Mouse (Mus musculus): Measurements from ENCODE around the gene Rcn1. TPM values are rescaled to one million over a fixed set of nuclear protein-coding genes. Genes with fewer than 3 reads are reported as not detected.

Gene Rcn1
- 45.8 and 47.0 TPM in 2 replicates for polyA plus RNA-seq (2016; fragmentation: Nextera tagmentation; extraction: Ambion mirVana)

DNA sequence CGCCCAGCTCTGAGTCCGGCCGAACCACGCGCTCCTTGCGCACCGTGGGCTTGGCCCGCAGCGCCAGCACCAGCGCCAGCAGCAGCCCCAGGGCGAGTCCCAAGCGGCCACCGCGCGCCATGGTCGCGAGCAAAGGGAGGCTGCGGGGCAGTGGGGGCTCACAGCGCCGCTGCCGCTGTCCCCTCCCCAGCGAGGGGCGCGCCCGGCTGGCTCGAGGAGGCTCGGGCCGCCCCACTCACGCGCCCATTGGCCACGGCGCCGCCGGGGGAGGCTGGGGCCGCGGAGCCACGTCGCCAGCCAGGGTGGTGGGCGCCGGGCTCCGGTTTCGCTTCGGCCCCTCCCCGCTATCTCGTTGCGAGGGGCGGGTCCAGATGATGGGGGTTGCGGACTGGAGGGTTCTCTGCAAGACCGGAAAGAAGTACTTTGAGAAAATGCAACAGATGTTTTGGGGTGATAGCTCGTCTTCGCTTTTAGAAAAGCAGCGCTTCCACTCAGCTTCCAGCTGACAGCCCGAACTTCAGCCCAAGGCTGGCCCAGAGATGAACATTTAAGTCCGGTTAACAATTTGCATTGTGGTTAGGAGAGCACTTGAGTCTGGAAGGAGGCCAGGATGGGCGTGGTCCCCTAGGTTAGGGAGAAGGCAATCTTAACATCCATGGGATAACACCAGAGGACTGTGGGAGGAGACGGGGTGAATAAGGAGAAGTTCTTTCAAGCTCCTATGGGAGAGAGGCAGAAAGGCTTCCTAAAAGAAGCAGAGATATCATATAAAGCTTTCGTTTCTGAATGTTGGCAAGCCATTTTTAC lies at the start of gene Rcn1:
Gene Rcn1 (minus strand): TSS at position 235 of the 807 bp plus-strand sequence.
- ATAC-seq = peak; percentile 84
- under 1% methylated on average over 57 of the region's 57 CpGs for WGBS (ENCODE audit: insufficient replicate concordance)
- Histone ChIP-seq H3K4me2 (peak within 1 kb of the TSS; percentile 97), H3K27me3 (replicated peaks) (peaks cover 19% of the 10 kb centered on the region), H3K9ac (peak within 1 kb of the TSS; percentile 85), H3K36me3 (peaks cover 6% of the 10 kb centered on the region), H3K4me3 (peak within 1 kb of the TSS; percentile 81), H3K9me3 (replicated peaks) (no peaks in the 10 kb centered on the region), H3K27ac (peak within 1 kb of the TSS; percentile 89), H3K4me1 (peaks cover 56% of the 10 kb centered on the region)

DNA sequence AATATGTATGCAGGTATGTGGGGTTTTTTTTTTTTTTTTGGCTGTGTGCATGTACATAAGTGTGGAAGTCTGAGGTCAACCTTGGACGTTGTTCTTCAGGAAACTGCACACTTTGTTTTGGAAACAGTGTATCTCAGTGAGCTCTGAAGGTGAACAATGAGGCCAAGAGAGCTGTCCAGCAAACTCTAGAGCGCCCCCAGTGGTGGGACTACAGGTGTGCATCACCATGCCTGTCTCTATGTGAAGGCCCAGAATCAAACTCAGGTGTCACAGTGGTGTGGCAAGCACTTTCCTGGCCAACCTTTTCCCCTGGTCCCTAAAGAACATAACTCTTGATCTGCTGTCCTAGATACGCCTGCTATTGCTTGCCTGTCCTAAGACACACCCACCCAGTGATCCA lies 45.0 kb upstream of the Rcn1 start:
- no peak overlapping the region for H3K27ac ChIP-seq
- ATAC-seq = no peak
- WGBS (ENCODE audit: insufficient replicate concordance) = 23% methylated on average over 3 of the region's 3 CpGs
- H3K4me3 ChIP-seq = no peak overlapping the region
- H3K4me1 ChIP-seq = no peaks in the 10 kb centered on the region
- H3K4me2 ChIP-seq = no peak overlapping the region
- H3K36me3 ChIP-seq = no peaks in the 10 kb centered on the region
- H3K9ac ChIP-seq = no peak overlapping the region
- no peaks in the 10 kb centered on the region for H3K27me3 ChIP-seq (replicated peaks)
- no peaks in the 10 kb centered on the region for H3K9me3 ChIP-seq (replicated peaks)

GRCm38 (mm10) chr2:105439022-105439421 lies 39.9 kb upstream of the Rcn1 start:
- no peaks in the 10 kb centered on the region for H3K9me3 ChIP-seq (replicated peaks)
- 64% methylated on average over 4 of the region's 4 CpGs for WGBS (ENCODE audit: insufficient replicate concordance)
- no peaks in the 10 kb centered on the region for H3K36me3 ChIP-seq
- no peak overlapping the region for H3K27ac ChIP-seq
- ATAC-seq = no peak
- peaks cover under 1% of the 10 kb centered on the region; the same call in 1 of the 2 replicates for H3K27me3 ChIP-seq (replicated peaks)
- no peak overlapping the region for H3K4me3 ChIP-seq
- H3K9ac ChIP-seq = no peak overlapping the region
- no peaks in the 10 kb centered on the region for H3K4me1 ChIP-seq
- no peak overlapping the region for H3K4me2 ChIP-seq

GRCm38 (mm10) chr2:105438525-105438924 lies 39.4 kb upstream of the Rcn1 start:
- Histone ChIP-seq H3K9ac (no peak overlapping the region), H3K36me3 (no peaks in the 10 kb centered on the region), H3K4me3 (no peak overlapping the region), H3K9me3 (replicated peaks) (no peaks in the 10 kb centered on the region), H3K27ac (no peak overlapping the region), H3K4me1 (no peaks in the 10 kb centered on the region), H3K27me3 (replicated peaks) (peaks cover 5% of the 10 kb centered on the region; the same call in 1 of the 2 replicates), H3K4me2 (no peak overlapping the region)
- 66% methylated on average over 2 of the region's 2 CpGs for WGBS (ENCODE audit: insufficient replicate concordance)
- no peak for ATAC-seq

GRCm38 (mm10) chr2:105432927-105433326 lies 33.8 kb upstream of the Rcn1 start:
- no peak overlapping the region for H3K27ac ChIP-seq
- no peaks in the 10 kb centered on the region for H3K36me3 ChIP-seq
- no peak overlapping the region for H3K4me2 ChIP-seq
- 18% methylated on average over 10 of the region's 10 CpGs for WGBS (ENCODE audit: insufficient replicate concordance)
- peaks cover 22% of the 10 kb centered on the region; the same call in 1 of the 2 replicates for H3K27me3 ChIP-seq (replicated peaks)
- no peaks in the 10 kb centered on the region for H3K9me3 ChIP-seq (replicated peaks)
- peaks cover under 1% of the 10 kb centered on the region for H3K4me1 ChIP-seq
- H3K4me3 ChIP-seq = no peak overlapping the region
- no peak overlapping the region for H3K9ac ChIP-seq
- no peak for ATAC-seq

GRCm38 (mm10) chr2:105430373-105430772 lies 31.3 kb upstream of the Rcn1 start:
- H3K4me1 ChIP-seq = peaks cover 24% of the 10 kb centered on the region
- H3K4me3 ChIP-seq = no peak overlapping the region
- H3K36me3 ChIP-seq = no peaks in the 10 kb centered on the region
- H3K4me2 ChIP-seq = no peak overlapping the region
- H3K27ac ChIP-seq = no peak overlapping the region
- H3K27me3 ChIP-seq (replicated peaks) = peaks cover 22% of the 10 kb centered on the region; the same call in 1 of the 2 replicates
- H3K9ac ChIP-seq = no peak overlapping the region
- no peak for ATAC-seq
- H3K9me3 ChIP-seq (replicated peaks) = no peaks in the 10 kb centered on the region
- WGBS (ENCODE audit: insufficient replicate concordance) = 40% methylated on average over 5 of the region's 5 CpGs

- no peak overlapping the region for H3K27ac ChIP-seq
- H3K4me3 ChIP-seq = no peak overlapping the region
- ATAC-seq = no peak
- no peak overlapping the region for H3K9ac ChIP-seq
- 61% methylated on average over 6 of the region's 6 CpGs for WGBS (ENCODE audit: insufficient replicate concordance)
- peaks cover 24% of the 10 kb centered on the region for H3K4me1 ChIP-seq
- peaks cover 22% of the 10 kb centered on the region; the same call in 1 of the 2 replicates for H3K27me3 ChIP-seq (replicated peaks)
- no peak overlapping the region for H3K4me2 ChIP-seq
- H3K36me3 ChIP-seq = no peaks in the 10 kb centered on the region
- H3K9me3 ChIP-seq (replicated peaks) = no peaks in the 10 kb centered on the region
Observed at GRCm38 (mm10) chr2:105429899-105430298, 30.8 kb upstream of the Rcn1 start.

GRCm38 (mm10) chr2:105428467-105428866 lies 29.3 kb upstream of the Rcn1 start:
- Histone ChIP-seq H3K9ac (no peak overlapping the region), H3K4me2 (no peak overlapping the region), H3K27ac (no peak overlapping the region), H3K4me3 (no peak overlapping the region), H3K4me1 (peaks cover 36% of the 10 kb centered on the region), H3K9me3 (replicated peaks) (no peaks in the 10 kb centered on the region), H3K27me3 (replicated peaks) (peaks cover 16% of the 10 kb centered on the region; the same call in 1 of the 2 replicates), H3K36me3 (no peaks in the 10 kb centered on the region)
- WGBS (ENCODE audit: insufficient replicate concordance) = 26% methylated on average over 6 of the region's 6 CpGs
- ATAC-seq = no peak

DNA sequence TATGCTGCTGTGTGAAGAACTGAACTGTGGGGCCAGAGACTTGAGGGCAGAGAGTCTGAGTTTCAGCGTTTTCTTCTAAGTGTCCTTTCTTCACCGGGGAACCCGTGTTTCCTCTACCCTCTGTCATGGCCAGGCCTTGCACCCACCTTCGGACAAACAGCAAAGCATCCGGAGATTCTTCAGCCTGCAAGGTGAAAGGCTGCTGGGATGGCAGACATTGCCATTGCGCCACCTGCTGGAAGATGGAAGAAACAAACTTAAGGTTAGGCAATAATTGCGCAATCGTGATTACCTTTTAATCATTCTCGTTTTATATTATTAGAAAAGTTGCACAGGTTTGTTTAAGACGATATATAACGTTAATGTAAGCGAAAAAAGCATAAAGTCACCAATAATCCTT lies 28.9 kb upstream of the Rcn1 start:
- Histone ChIP-seq H3K4me2 (peak overlapping the region; percentile 60), H3K9ac (0 out of 2 replicates have a peak overlapping the region, but pooled peaks have one; percentile 2), H3K36me3 (no peaks in the 10 kb centered on the region), H3K9me3 (replicated peaks) (no peaks in the 10 kb centered on the region), H3K27ac (peak overlapping the region; percentile 55; the same call in 1 of the 2 replicates), H3K27me3 (replicated peaks) (peaks cover 13% of the 10 kb centered on the region; the same call in 1 of the 2 replicates), H3K4me1 (peaks cover 39% of the 10 kb centered on the region), H3K4me3 (peak overlapping the region; percentile 15; the same call in 1 of the 2 replicates)
- peak; percentile 61; the same call in 1 of the 2 replicates for ATAC-seq
- 1% methylated on average over 12 of the region's 12 CpGs for WGBS (ENCODE audit: insufficient replicate concordance)

DNA sequence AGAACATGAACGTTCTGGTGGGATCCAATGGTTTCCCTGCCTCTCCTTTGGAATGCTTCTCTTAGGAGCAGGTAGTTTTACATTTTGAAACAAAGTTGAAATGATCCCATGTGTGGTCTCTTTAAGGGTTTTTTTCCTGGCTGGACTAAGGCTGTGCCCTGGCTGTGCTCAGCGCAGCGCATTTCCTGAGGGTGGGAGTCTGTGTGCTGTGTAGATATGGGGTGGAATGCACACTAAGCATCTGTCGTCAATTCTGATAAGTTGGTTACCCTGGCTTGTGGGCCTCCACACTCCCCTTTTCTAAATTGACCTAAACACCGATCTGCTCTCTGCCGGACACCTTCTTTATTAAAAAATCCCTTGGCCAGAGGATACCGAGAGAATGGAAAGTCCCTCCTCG lies 28.3 kb upstream of the Rcn1 start:
- H3K9me3 ChIP-seq (replicated peaks) = no peaks in the 10 kb centered on the region
- H3K4me2 ChIP-seq = peak overlapping the region; percentile 60
- peak; percentile 95 for ATAC-seq
- H3K4me3 ChIP-seq = 0 out of 2 replicates have a peak overlapping the region, but pooled peaks have one; percentile 15
- H3K27ac ChIP-seq = peak overlapping the region; percentile 55
- 26% methylated on average over 8 of the region's 8 CpGs for WGBS (ENCODE audit: insufficient replicate concordance)
- H3K9ac ChIP-seq = 0 out of 2 replicates have a peak overlapping the region, but pooled peaks have one; percentile 2
- peaks cover 39% of the 10 kb centered on the region for H3K4me1 ChIP-seq
- no peaks in the 10 kb centered on the region for H3K36me3 ChIP-seq
- H3K27me3 ChIP-seq (replicated peaks) = peaks cover 10% of the 10 kb centered on the region; the same call in 1 of the 2 replicates

GRCm38 (mm10) chr2:105418629-105419227 lies 19.6 kb upstream of the Rcn1 start:
- no peak for ATAC-seq
- H3K9me3 ChIP-seq (replicated peaks) = no peaks in the 10 kb centered on the region
- 80% methylated on average over 12 of the region's 12 CpGs for WGBS (ENCODE audit: insufficient replicate concordance)
- no peak overlapping the region for H3K4me2 ChIP-seq
- H3K27ac ChIP-seq = no peak overlapping the region
- H3K4me1 ChIP-seq = peaks cover 44% of the 10 kb centered on the region
- H3K9ac ChIP-seq = no peak overlapping the region
- H3K36me3 ChIP-seq = no peaks in the 10 kb centered on the region
- H3K4me3 ChIP-seq = no peak overlapping the region
- no peaks in the 10 kb centered on the region; the same call in 1 of the 2 replicates for H3K27me3 ChIP-seq (replicated peaks)

DNA sequence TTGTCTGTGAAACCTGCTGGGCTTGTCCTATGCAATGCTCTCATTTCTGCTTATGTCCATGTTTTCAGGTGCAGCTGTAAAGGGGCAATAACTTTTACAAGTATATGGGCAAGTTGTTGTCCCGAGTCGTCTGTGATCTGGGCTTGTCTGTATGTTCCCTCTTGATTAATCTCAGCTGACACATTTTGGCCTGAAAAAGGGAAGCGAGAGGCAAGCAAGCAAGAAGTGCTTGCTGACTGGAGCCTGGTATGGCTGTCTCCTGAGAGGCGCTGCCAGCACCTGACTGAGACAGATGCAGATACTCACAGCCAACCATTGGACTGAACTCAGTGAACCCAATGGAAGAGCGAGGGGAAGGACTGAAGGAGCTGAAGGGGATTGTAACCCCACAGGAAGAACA lies 18.5 kb upstream of the Rcn1 start:
- Histone ChIP-seq H3K27me3 (replicated peaks) (no peaks in the 10 kb centered on the region; the same call in 1 of the 2 replicates), H3K36me3 (no peaks in the 10 kb centered on the region), H3K4me3 (no peak overlapping the region), H3K9ac (no peak overlapping the region), H3K9me3 (replicated peaks) (no peaks in the 10 kb centered on the region), H3K27ac (no peak overlapping the region), H3K4me1 (peaks cover 50% of the 10 kb centered on the region), H3K4me2 (no peak overlapping the region)
- ATAC-seq = no peak
- 35% methylated on average over 5 of the region's 5 CpGs for WGBS (ENCODE audit: insufficient replicate concordance)
